Mouse (Mus musculus): ENCODE results near the gene Higd1a. TPM values are rescaled to one million over a fixed set of nuclear protein-coding genes. Genes with fewer than 3 reads are reported as not detected.

Higd1a gene
- polyA plus RNA-seq (2015; fragmentation: Nextera tagmentation; extraction: Ambion mirVana), result 631 and 679 TPM in 2 replicates

DNA sequence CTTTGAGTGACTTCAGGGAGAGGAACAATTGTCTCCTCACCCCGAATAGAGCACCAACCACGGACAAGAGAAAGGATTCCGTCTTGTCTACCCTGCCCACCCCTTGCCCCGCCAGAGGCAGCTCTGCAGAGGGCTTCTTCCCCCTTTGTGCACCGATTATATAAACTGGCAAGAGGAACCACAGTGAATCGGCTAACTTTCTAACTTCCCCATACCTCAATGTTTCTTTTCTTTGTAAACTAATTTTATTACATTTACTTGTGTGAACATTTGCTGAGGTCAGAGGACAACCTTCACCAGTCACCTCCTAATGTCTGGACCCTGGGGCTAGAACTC is at the start of gene Higd1a:
TSS of gene Higd1a (minus strand) at position 210 of the 336 bp plus-strand sequence.
- no peaks in the 10 kb centered on the region for H3K36me3 ChIP-seq (ENCODE audit: control insufficient read depth, insufficient read depth, low read length)
- TF ChIP-seq CTCF (IDR thresholded peaks at IDR 0.05; ENCODE audit: low read depth) (no peak), EP300 (optimal IDR thresholded peaks at IDR 0.05) (no peak)
- peak within 1 kb of the TSS; percentile 76 for H3K4me3 ChIP-seq (ENCODE audit: low read depth, low read length)
- ATAC-seq (ENCODE audit: low FRiP score, low TSS enrichment) (no peak), DNase-seq (ENCODE audit: low spot score) (no peak)
- peak within 1 kb of the TSS; percentile 98 for H3K27ac ChIP-seq (replicated peaks)
- H3K27me3 ChIP-seq (ENCODE audit: control insufficient read depth, insufficient read depth, low read length), result no peaks in the 10 kb centered on the region
- 7% methylated on average over 6 of the region's 6 CpGs for WGBS
- peak within 1 kb of the TSS; percentile 93 for H3K9ac ChIP-seq (ENCODE audit: low read length)
- H3K4me2 ChIP-seq (replicated peaks; ENCODE audit: low read depth), result peak within 1 kb of the TSS; percentile 84
- H3K4me1 ChIP-seq (replicated peaks; ENCODE audit: control insufficient read depth, insufficient read depth), result 0 out of 2 replicates have a peak, but pooled peaks cover 2% of the 10 kb centered on the region
- no peaks in the 10 kb centered on the region for H3K9me3 ChIP-seq (ENCODE audit: control insufficient read depth, low read length)

GRCm38 (mm10) chr9:121907356-121908070 is 49.4 kb upstream of the Higd1a start:
- WGBS, result 70% methylated on average over 10 of the region's 10 CpGs
- H3K9ac ChIP-seq (ENCODE audit: low read length), result no peak overlapping the region
- H3K9me3 ChIP-seq (ENCODE audit: control insufficient read depth, low read length), result no peaks in the 10 kb centered on the region
- no peaks in the 10 kb centered on the region for H3K4me1 ChIP-seq (replicated peaks; ENCODE audit: control insufficient read depth, insufficient read depth)
- H3K36me3 ChIP-seq (ENCODE audit: control insufficient read depth, insufficient read depth, low read length), result no peaks in the 10 kb centered on the region
- no peak overlapping the region for H3K4me2 ChIP-seq (replicated peaks; ENCODE audit: low read depth)
- H3K27me3 ChIP-seq (ENCODE audit: control insufficient read depth, insufficient read depth, low read length), result no peaks in the 10 kb centered on the region
- H3K27ac ChIP-seq (replicated peaks), result no peak overlapping the region
- no peak for ATAC-seq (ENCODE audit: low FRiP score, low TSS enrichment)
- no peak for TF ChIP-seq CTCF (IDR thresholded peaks at IDR 0.05; ENCODE audit: low read depth)
- TF ChIP-seq EP300 (optimal IDR thresholded peaks at IDR 0.05), result no peak
- H3K4me3 ChIP-seq (ENCODE audit: low read depth, low read length), result no peak overlapping the region
- DNase-seq (ENCODE audit: low spot score), result no peak

DNA sequence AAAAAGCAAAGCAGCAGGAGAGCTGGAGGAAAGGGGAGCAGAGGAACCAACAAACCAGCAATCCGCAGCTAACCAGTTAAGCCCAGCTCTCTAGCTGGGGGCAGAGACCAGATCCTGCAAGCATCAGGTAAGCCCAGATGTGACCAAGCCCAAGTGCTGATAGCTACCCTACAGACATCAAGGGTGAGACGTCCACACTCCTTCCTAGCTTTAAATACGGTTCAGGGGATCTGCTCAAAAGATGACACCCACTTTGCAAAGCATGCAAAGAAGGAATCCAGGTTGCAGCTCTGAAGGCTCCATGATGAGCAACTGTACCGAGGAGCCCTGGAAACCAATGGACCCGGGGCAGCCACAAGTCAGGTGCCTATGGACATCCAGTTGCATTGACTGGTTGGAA is 48.3 kb upstream of the Higd1a start:
- Histone ChIP-seq H3K27ac (replicated peaks) (no peak overlapping the region), H3K4me2 (replicated peaks; ENCODE audit: low read depth) (no peak overlapping the region), H3K4me1 (replicated peaks; ENCODE audit: control insufficient read depth, insufficient read depth) (no peaks in the 10 kb centered on the region), H3K9ac (ENCODE audit: low read length) (no peak overlapping the region), H3K36me3 (ENCODE audit: control insufficient read depth, insufficient read depth, low read length) (no peaks in the 10 kb centered on the region), H3K4me3 (ENCODE audit: low read depth, low read length) (no peak overlapping the region), H3K27me3 (ENCODE audit: control insufficient read depth, insufficient read depth, low read length) (no peaks in the 10 kb centered on the region), H3K9me3 (ENCODE audit: control insufficient read depth, low read length) (no peaks in the 10 kb centered on the region)
- DNase-seq (ENCODE audit: low spot score) (no peak), ATAC-seq (ENCODE audit: low FRiP score, low TSS enrichment) (no peak)
- WGBS, result 81% methylated on average over 5 of the region's 5 CpGs
- TF ChIP-seq EP300 (optimal IDR thresholded peaks at IDR 0.05), result no peak
- no peak for TF ChIP-seq CTCF (IDR thresholded peaks at IDR 0.05; ENCODE audit: low read depth)

DNA sequence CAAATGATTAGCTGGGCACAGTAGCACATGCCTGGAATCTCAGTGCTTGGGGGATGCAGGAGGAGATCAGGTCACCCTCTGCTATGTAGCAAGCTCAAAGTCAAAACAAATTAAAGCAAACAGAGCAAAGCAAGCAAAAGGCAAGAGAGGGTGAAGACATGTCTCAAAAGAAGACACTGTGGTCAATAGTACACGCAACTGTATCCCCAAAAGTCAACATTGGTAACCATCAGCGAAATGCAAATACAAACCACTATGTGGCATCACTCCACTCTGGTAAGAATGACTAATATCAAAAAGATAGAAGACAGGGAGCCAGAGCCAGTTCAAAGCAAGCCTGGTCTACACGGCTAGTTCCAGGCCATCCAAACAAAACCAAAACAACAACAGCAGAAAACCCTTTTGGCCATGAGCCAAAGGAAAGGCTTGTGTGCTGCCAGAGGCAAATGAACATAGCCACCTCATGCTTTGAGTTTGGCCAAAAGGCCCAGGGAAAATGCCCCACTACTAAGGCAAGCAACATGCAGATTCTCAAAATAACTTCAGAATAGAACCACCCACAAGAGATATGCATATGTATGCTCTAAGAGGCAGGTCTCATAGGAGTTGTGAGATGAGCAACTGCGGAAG is 47.5 kb upstream of the Higd1a start:
- DNase-seq (ENCODE audit: low spot score), result no peak
- WGBS, result 73% methylated on average over 4 of the region's 4 CpGs

DNA sequence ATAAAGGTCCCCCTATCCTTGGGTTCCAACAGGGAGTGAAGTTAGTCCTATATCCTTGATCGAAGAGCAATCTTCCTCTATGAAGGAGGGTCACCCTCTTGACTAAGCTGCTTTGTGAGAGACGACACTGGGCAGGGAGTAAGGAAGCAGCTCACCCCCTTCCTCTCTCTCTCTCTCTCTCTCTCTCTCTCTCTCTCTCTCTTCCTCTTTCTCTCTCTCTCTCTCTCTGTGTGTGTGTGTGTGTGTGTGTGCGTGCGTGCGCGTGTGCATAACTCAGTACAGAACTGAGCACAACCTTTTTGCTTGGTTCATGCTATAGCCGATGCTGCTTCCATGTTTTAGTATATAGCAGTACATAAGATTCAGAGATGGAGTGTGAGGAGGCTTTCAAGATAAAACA is 46.8 kb upstream of the Higd1a start:
- DNase-seq (ENCODE audit: low spot score), result no peak
- Histone ChIP-seq H3K4me3 (ENCODE audit: low read depth, low read length) (no peak overlapping the region), H3K9me3 (ENCODE audit: control insufficient read depth, low read length) (no peaks in the 10 kb centered on the region), H3K36me3 (ENCODE audit: control insufficient read depth, insufficient read depth, low read length) (no peaks in the 10 kb centered on the region), H3K9ac (ENCODE audit: low read length) (no peak overlapping the region), H3K27me3 (ENCODE audit: control insufficient read depth, insufficient read depth, low read length) (no peaks in the 10 kb centered on the region), H3K4me1 (replicated peaks; ENCODE audit: control insufficient read depth, insufficient read depth) (no peaks in the 10 kb centered on the region), H3K4me2 (replicated peaks; ENCODE audit: low read depth) (no peak overlapping the region), H3K27ac (replicated peaks) (no peak overlapping the region)
- no peak for ATAC-seq (ENCODE audit: low FRiP score, low TSS enrichment)
- TF ChIP-seq CTCF (IDR thresholded peaks at IDR 0.05; ENCODE audit: low read depth) (no peak), EP300 (optimal IDR thresholded peaks at IDR 0.05) (no peak)
- WGBS, result 87% methylated on average over 7 of the region's 7 CpGs

More for the DNA sequence above, 47.5 kb upstream of the Higd1a start:
- Histone ChIP-seq H3K4me3 (ENCODE audit: low read depth, low read length) (no peak overlapping the region), H3K27ac (replicated peaks) (no peak overlapping the region), H3K4me2 (replicated peaks; ENCODE audit: low read depth) (no peak overlapping the region), H3K36me3 (ENCODE audit: control insufficient read depth, insufficient read depth, low read length) (no peaks in the 10 kb centered on the region), H3K27me3 (ENCODE audit: control insufficient read depth, insufficient read depth, low read length) (no peaks in the 10 kb centered on the region), H3K9me3 (ENCODE audit: control insufficient read depth, low read length) (no peaks in the 10 kb centered on the region), H3K9ac (ENCODE audit: low read length) (no peak overlapping the region), H3K4me1 (replicated peaks; ENCODE audit: control insufficient read depth, insufficient read depth) (no peaks in the 10 kb centered on the region)
- ATAC-seq (ENCODE audit: low FRiP score, low TSS enrichment), result no peak
- TF ChIP-seq EP300 (optimal IDR thresholded peaks at IDR 0.05), result no peak
- TF ChIP-seq CTCF (IDR thresholded peaks at IDR 0.05; ENCODE audit: low read depth), result no peak

- ATAC-seq (ENCODE audit: low FRiP score, low TSS enrichment), result no peak
- no peaks in the 10 kb centered on the region for H3K36me3 ChIP-seq (ENCODE audit: control insufficient read depth, insufficient read depth, low read length)
- no peak overlapping the region for H3K27ac ChIP-seq (replicated peaks)
- no peaks in the 10 kb centered on the region for H3K9me3 ChIP-seq (ENCODE audit: control insufficient read depth, low read length)
- 59% methylated on average over 4 of the region's 4 CpGs for WGBS
- H3K9ac ChIP-seq (ENCODE audit: low read length), result no peak overlapping the region
- no peak overlapping the region for H3K4me2 ChIP-seq (replicated peaks; ENCODE audit: low read depth)
- no peak overlapping the region for H3K4me3 ChIP-seq (ENCODE audit: low read depth, low read length)
- H3K27me3 ChIP-seq (ENCODE audit: control insufficient read depth, insufficient read depth, low read length), result no peaks in the 10 kb centered on the region
- TF ChIP-seq EP300 (optimal IDR thresholded peaks at IDR 0.05) (no peak), CTCF (IDR thresholded peaks at IDR 0.05; ENCODE audit: low read depth) (no peak)
- no peak for DNase-seq (ENCODE audit: low spot score)
- no peaks in the 10 kb centered on the region for H3K4me1 ChIP-seq (replicated peaks; ENCODE audit: control insufficient read depth, insufficient read depth)
Measured at GRCm38 (mm10) chr9:121904319-121904718, 46.2 kb upstream of the Higd1a start.

Measured in stomach, postnatal 0 days (tissue).